Mouse (Mus musculus) MEL-GATA-1-ER (cell line): Measurements from ENCODE around the gene Vmn1r170.
"Not testable (repeated sequence)": the region's sequence is repeated elsewhere in the genome, so short reads cannot be mapped to it uniquely, and the experiment has no call there.

Experiments used
- DNase-seq: peaks from one replicate; pipeline ENCODE4 v3.0.0-alpha.2; 2012; ENCODE audit warnings: low read depth; ENCODE audit errors: extremely low read depth

Gene Vmn1r170

GRCm38 (mm10) chr7:23605875-23606274 lies at the start of gene Vmn1r170:
Gene Vmn1r170, plus strand, starts transcription at chr7:23606175.
- DNase-seq = not testable (repeated sequence)

- not testable (repeated sequence) for DNase-seq
These were observed 30.7 kb upstream of the Vmn1r170 start, which contains the start of gene Vmn1r169 for GRCm38 (mm10) chr7:23575226-23575625. Gene Vmn1r169, plus strand, starts transcription at chr7:23575526.

GRCm38 (mm10) chr7:23630422-23630821 lies 24.4 kb downstream of the Vmn1r170 start, which contains the start of gene Vmn1r171:
Gene Vmn1r171, plus strand, starts transcription at chr7:23630722.
- no peak for DNase-seq
